Mouse (Mus musculus): ENCODE data around the gene Spem1. TPM values are rescaled to one million over a fixed set of nuclear protein-coding genes. Genes with fewer than 3 reads are reported as not detected.
A peak's percentile ranks its signal among the peaks of the same experiment; 100 is the strongest.

The Spem1 gene
- polyA plus RNA-seq, 1 experiment = 1.4 TPM

- H3K27me3 ChIP-seq (ENCODE audit: control insufficient read depth, insufficient read depth, low read length) = no peaks in the 10 kb centered on the region
- H3K27ac ChIP-seq (ENCODE audit: insufficient read depth, low read length) = no peak overlapping the region
- peak; percentile 42 to 56 for DNase-seq
- H3K4me1 ChIP-seq (ENCODE audit: control insufficient read depth, insufficient read depth, low read length) = no peaks in the 10 kb centered on the region
- no peak overlapping the region for H3K4me3 ChIP-seq (replicated peaks; ENCODE audit: insufficient read depth, low read depth, low read length)
- 23% methylated on average over 16 of the region's 16 CpGs for WGBS
- no peak for TF ChIP-seq POLR2A (IDR thresholded peaks at IDR 0.05; ENCODE audit: borderline replicate concordance, insufficient read depth, low read length)
- TF ChIP-seq CTCF (IDR thresholded peaks at IDR 0.05; ENCODE audit: borderline replicate concordance, insufficient read depth, low read depth, low read length) = peak; percentile 42; the same call in 1 of the 2 replicates
Measured at GRCm38 (mm10) chr11:69855347-69855746, 33.4 kb upstream of the Spem1 start.

GRCm38 (mm10) chr11:69854680-69855079 lies 32.7 kb upstream of the Spem1 start:
- DNase-seq = no peak
- TF ChIP-seq CTCF (IDR thresholded peaks at IDR 0.05; ENCODE audit: borderline replicate concordance, insufficient read depth, low read depth, low read length) = no peak
- no peak for TF ChIP-seq POLR2A (IDR thresholded peaks at IDR 0.05; ENCODE audit: borderline replicate concordance, insufficient read depth, low read length)
- Histone ChIP-seq H3K27me3 (ENCODE audit: control insufficient read depth, insufficient read depth, low read length) (no peaks in the 10 kb centered on the region), H3K4me3 (replicated peaks; ENCODE audit: insufficient read depth, low read depth, low read length) (no peak overlapping the region), H3K4me1 (ENCODE audit: control insufficient read depth, insufficient read depth, low read length) (no peaks in the 10 kb centered on the region), H3K27ac (ENCODE audit: insufficient read depth, low read length) (no peak overlapping the region)
- 77% methylated on average over 10 of the region's 10 CpGs for WGBS

GRCm38 (mm10) chr11:69853994-69854393 lies 32.0 kb upstream of the Spem1 start:
- DNase-seq = no peak
- Histone ChIP-seq H3K27ac (ENCODE audit: insufficient read depth, low read length) (no peak overlapping the region), H3K27me3 (ENCODE audit: control insufficient read depth, insufficient read depth, low read length) (no peaks in the 10 kb centered on the region), H3K4me1 (ENCODE audit: control insufficient read depth, insufficient read depth, low read length) (no peaks in the 10 kb centered on the region), H3K4me3 (replicated peaks; ENCODE audit: insufficient read depth, low read depth, low read length) (no peak overlapping the region)
- 65% methylated on average over 7 of the region's 7 CpGs for WGBS
- TF ChIP-seq CTCF (IDR thresholded peaks at IDR 0.05; ENCODE audit: borderline replicate concordance, insufficient read depth, low read depth, low read length) = no peak

- DNase-seq = no peak
- H3K27ac ChIP-seq (ENCODE audit: insufficient read depth, low read length) = no peak overlapping the region
- no peak overlapping the region for H3K4me3 ChIP-seq (replicated peaks; ENCODE audit: insufficient read depth, low read depth, low read length)
- H3K27me3 ChIP-seq (ENCODE audit: control insufficient read depth, insufficient read depth, low read length) = no peaks in the 10 kb centered on the region
- WGBS = 68% methylated on average over 8 of the region's 8 CpGs
- H3K4me1 ChIP-seq (ENCODE audit: control insufficient read depth, insufficient read depth, low read length) = peaks cover 14% of the 10 kb centered on the region
- TF ChIP-seq CTCF (IDR thresholded peaks at IDR 0.05; ENCODE audit: borderline replicate concordance, insufficient read depth, low read depth, low read length) (no peak), POLR2A (IDR thresholded peaks at IDR 0.05; ENCODE audit: borderline replicate concordance, insufficient read depth, low read length) (no peak)
Measured at GRCm38 (mm10) chr11:69850754-69851153, 28.8 kb upstream of the Spem1 start.

- 94% methylated on average over 15 of the region's 15 CpGs for WGBS
- no peak for TF ChIP-seq CTCF (IDR thresholded peaks at IDR 0.05; ENCODE audit: borderline replicate concordance, insufficient read depth, low read depth, low read length)
- TF ChIP-seq POLR2A (IDR thresholded peaks at IDR 0.05; ENCODE audit: borderline replicate concordance, insufficient read depth, low read length) = no peak
- no peak overlapping the region for H3K4me3 ChIP-seq (replicated peaks; ENCODE audit: insufficient read depth, low read depth, low read length)
- peaks cover 14% of the 10 kb centered on the region for H3K4me1 ChIP-seq (ENCODE audit: control insufficient read depth, insufficient read depth, low read length)
- no peak overlapping the region for H3K27ac ChIP-seq (ENCODE audit: insufficient read depth, low read length)
- DNase-seq = no peak
- H3K27me3 ChIP-seq (ENCODE audit: control insufficient read depth, insufficient read depth, low read length) = no peaks in the 10 kb centered on the region
Measured at GRCm38 (mm10) chr11:69849884-69850283, 27.9 kb upstream of the Spem1 start.

GRCm38 (mm10) chr11:69849128-69849527 lies 27.1 kb upstream of the Spem1 start:
- no peak for DNase-seq
- TF ChIP-seq CTCF (IDR thresholded peaks at IDR 0.05; ENCODE audit: borderline replicate concordance, insufficient read depth, low read depth, low read length) = no peak
- no peak for TF ChIP-seq POLR2A (IDR thresholded peaks at IDR 0.05; ENCODE audit: borderline replicate concordance, insufficient read depth, low read length)
- Histone ChIP-seq H3K27ac (ENCODE audit: insufficient read depth, low read length) (no peak overlapping the region), H3K4me3 (replicated peaks; ENCODE audit: insufficient read depth, low read depth, low read length) (no peak overlapping the region), H3K27me3 (ENCODE audit: control insufficient read depth, insufficient read depth, low read length) (no peaks in the 10 kb centered on the region), H3K4me1 (ENCODE audit: control insufficient read depth, insufficient read depth, low read length) (peaks cover 14% of the 10 kb centered on the region)
- WGBS = 87% methylated on average over 9 of the region's 9 CpGs

GRCm38 (mm10) chr11:69848021-69848420 lies 26.0 kb upstream of the Spem1 start:
- H3K4me1 ChIP-seq (ENCODE audit: control insufficient read depth, insufficient read depth, low read length) = peaks cover 14% of the 10 kb centered on the region
- no peaks in the 10 kb centered on the region for H3K27me3 ChIP-seq (ENCODE audit: control insufficient read depth, insufficient read depth, low read length)
- H3K27ac ChIP-seq (ENCODE audit: insufficient read depth, low read length) = peak overlapping the region; percentile 29
- DNase-seq = peak; percentile 76 to 86
- TF ChIP-seq CTCF (IDR thresholded peaks at IDR 0.05; ENCODE audit: borderline replicate concordance, insufficient read depth, low read depth, low read length) (no peak), POLR2A (IDR thresholded peaks at IDR 0.05; ENCODE audit: borderline replicate concordance, insufficient read depth, low read length) (no peak)
- WGBS = 33% methylated on average over 6 of the region's 6 CpGs
- peak overlapping the region; percentile 9 for H3K4me3 ChIP-seq (replicated peaks; ENCODE audit: insufficient read depth, low read depth, low read length)

- Histone ChIP-seq H3K27ac (ENCODE audit: insufficient read depth, low read length) (peak overlapping the region; percentile 29), H3K27me3 (ENCODE audit: control insufficient read depth, insufficient read depth, low read length) (no peaks in the 10 kb centered on the region), H3K4me1 (ENCODE audit: control insufficient read depth, insufficient read depth, low read length) (peaks cover 14% of the 10 kb centered on the region), H3K4me3 (replicated peaks; ENCODE audit: insufficient read depth, low read depth, low read length) (peak overlapping the region; percentile 61)
- TF ChIP-seq CTCF (IDR thresholded peaks at IDR 0.05; ENCODE audit: borderline replicate concordance, insufficient read depth, low read depth, low read length) (no peak), POLR2A (IDR thresholded peaks at IDR 0.05; ENCODE audit: borderline replicate concordance, insufficient read depth, low read length) (no peak)
- WGBS = 7% methylated on average over 37 of the region's 37 CpGs
- DNase-seq = peak; percentile 31 to 52
Measured at GRCm38 (mm10) chr11:69846738-69847688, 25.0 kb upstream of the Spem1 start.
